Mouse (Mus musculus) thymus, adult 2 months (tissue): ENCODE results near the gene Dnajc3.

Experiments
- CTCF ChIP-seq: fragments of 200-500 bp; IDR thresholded peaks from 2 replicates; pipeline ENCODE4 v1.5.1; 2012; ENCODE audit warnings: mild to moderate bottlenecking, control low read depth, low read length, moderate library complexity, borderline replicate concordance; ENCODE audit not compliant: control insufficient read depth, poor library complexity, insufficient read depth; ENCODE audit errors: extremely low read depth
- POLR2A ChIP-seq: fragments of 200-500 bp; IDR thresholded peaks from 2 replicates; pipeline ENCODE4 v1.6.1; 2012; ENCODE audit warnings: mild to moderate bottlenecking, low read length, control low read depth, moderate library complexity; ENCODE audit not compliant: control insufficient read depth, poor library complexity, insufficient read depth; ENCODE audit errors: extremely low read depth

DNA sequence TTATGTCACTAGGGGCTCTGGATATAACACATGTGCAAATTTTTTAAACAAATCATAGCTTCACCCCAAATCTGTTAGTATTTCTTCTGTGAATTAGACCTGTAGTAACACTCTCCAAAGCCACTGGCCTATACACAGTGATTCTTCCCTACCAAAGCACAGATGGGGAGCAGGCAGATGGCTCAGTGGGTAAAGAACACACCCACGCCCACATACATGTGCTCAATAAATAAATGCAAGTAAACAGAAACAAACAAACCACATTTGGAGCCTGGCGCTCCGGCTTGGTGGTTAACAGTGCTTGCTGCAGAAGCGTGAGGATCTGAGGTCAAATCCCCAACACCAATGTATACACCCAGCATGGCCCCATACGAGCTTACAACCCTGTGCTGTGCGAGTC, 26.3 kb upstream of the Dnajc3 start:
- TF ChIP-seq CTCF (no peak), POLR2A (no peak)
